Mouse (Mus musculus): ENCODE data around the gene Awat2.
"Not testable (repeated sequence)": the region's sequence is repeated elsewhere in the genome, so short reads cannot be mapped to it uniquely, and the experiment has no call there.

The Awat2 gene

GRCm38 (mm10) chrX:100442617-100443016 is at the start of gene Awat2:
Gene Awat2, minus strand, starts transcription at chrX:100442717.
- not testable (repeated sequence) for DNase-seq (ENCODE audit: low read depth, low spot score)

GRCm38 (mm10) chrX:100480317-100480716 is 37.8 kb upstream of the Awat2 start:
- peak; percentile 38 for DNase-seq (ENCODE audit: low read depth, low spot score)

- no peak for DNase-seq (ENCODE audit: low read depth, low spot score)
Observed at GRCm38 (mm10) chrX:100475569-100476223, 33.2 kb upstream of the Awat2 start.

GRCm38 (mm10) chrX:100471491-100471890 is 29.0 kb upstream of the Awat2 start:
- DNase-seq (ENCODE audit: low read depth, low spot score) = no peak

- no peak for DNase-seq (ENCODE audit: low read depth, low spot score)
Observed at GRCm38 (mm10) chrX:100470126-100470525, 27.6 kb upstream of the Awat2 start.

- no peak for DNase-seq (ENCODE audit: low read depth, low spot score)
Observed at GRCm38 (mm10) chrX:100468047-100468446, 25.5 kb upstream of the Awat2 start.

- DNase-seq (ENCODE audit: low read depth, low spot score) = no peak
Observed at GRCm38 (mm10) chrX:100443532-100443931, 1.0 kb upstream of the Awat2 start.

- DNase-seq (ENCODE audit: low read depth, low spot score) = no peak
Observed at GRCm38 (mm10) chrX:100432311-100432710, 10.2 kb downstream of the Awat2 start.

GRCm38 (mm10) chrX:100428693-100429092 is 13.8 kb downstream of the Awat2 start, which contains the start of gene Otud6a:
Gene Otud6a, plus strand, starts transcription at chrX:100429013.
- no peak for DNase-seq (ENCODE audit: low read depth, low spot score)

- no peak for DNase-seq (ENCODE audit: low read depth, low spot score)
Observed at GRCm38 (mm10) chrX:100409245-100409644, 33.3 kb downstream of the Awat2 start.

GRCm38 (mm10) chrX:100401657-100402056 is 40.9 kb downstream of the Awat2 start:
- no peak for DNase-seq (ENCODE audit: low read depth, low spot score)

- DNase-seq (ENCODE audit: low read depth, low spot score) = no peak
Observed at GRCm38 (mm10) chrX:100400900-100401299, 41.6 kb downstream of the Awat2 start.

- DNase-seq (ENCODE audit: low read depth, low spot score) = no peak
Observed at GRCm38 (mm10) chrX:100395026-100395425, 47.5 kb downstream of the Awat2 start.

GRCm38 (mm10) chrX:100394223-100394861 is 48.2 kb downstream of the Awat2 start:
- no peak for DNase-seq (ENCODE audit: low read depth, low spot score)

GRCm38 (mm10) chrX:100392304-100392703 is 50.2 kb downstream of the Awat2 start:
- peak; percentile 3 for DNase-seq (ENCODE audit: low read depth, low spot score)

- no peak for DNase-seq (ENCODE audit: low read depth, low spot score)
Observed at GRCm38 (mm10) chrX:100389887-100390286, 52.6 kb downstream of the Awat2 start.

GRCm38 (mm10) chrX:100356974-100357373 is 85.5 kb downstream of the Awat2 start:
- DNase-seq (ENCODE audit: low read depth, low spot score) = no peak

Data from retina, adult 2 months (tissue).